Mouse (Mus musculus): Measurements from ENCODE around the gene Tbc1d12. TPM values are rescaled to one million over a fixed set of nuclear protein-coding genes. Genes with fewer than 3 reads are reported as not detected.

Gene Tbc1d12
- polyA plus RNA-seq (2014; fragmentation: Illumina TruSeq; extraction: RNeasy Lipid Tissue Mini Kit (QIAGEN cat#74804)), result 41.4 TPM

DNA sequence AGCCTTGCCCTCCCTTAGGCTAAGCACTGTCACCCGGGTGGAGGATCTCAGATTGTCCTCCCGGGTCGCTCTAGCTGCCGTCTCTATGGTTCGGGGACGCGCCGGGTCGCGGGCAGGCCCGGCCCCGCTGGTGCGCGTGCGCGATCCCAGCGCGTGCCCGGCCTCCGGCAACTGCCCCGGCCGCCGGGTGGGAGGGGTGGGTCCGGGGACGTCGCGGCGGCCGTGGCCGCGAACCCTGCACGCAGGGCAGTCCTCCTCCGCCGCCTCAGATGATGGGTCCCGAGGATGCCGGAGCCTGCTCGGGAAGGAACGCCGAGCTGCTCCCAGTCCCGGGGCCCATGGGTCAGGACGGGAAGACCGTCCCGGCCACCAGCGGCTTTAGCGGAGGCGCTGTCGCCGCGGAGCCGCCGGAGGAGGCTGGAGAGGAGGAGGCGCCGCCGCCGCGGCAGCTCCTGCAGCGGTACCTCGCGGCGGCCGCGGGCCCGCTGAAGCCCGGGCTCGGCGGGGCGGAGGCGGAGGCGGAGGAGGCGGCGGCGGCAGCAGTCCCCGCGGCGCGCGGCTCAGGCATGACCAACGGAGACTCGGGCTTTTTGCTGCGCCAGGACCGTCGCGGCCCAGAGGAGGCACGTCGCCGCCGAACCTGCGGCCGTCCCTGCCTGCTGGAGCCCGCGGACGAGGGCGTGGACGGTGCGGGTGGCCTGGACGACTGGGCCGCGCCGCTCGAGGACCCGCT lies at the start of gene Tbc1d12:
Gene Tbc1d12, plus strand, starts transcription at position 142 of the 733 bp plus-strand sequence.

DNA sequence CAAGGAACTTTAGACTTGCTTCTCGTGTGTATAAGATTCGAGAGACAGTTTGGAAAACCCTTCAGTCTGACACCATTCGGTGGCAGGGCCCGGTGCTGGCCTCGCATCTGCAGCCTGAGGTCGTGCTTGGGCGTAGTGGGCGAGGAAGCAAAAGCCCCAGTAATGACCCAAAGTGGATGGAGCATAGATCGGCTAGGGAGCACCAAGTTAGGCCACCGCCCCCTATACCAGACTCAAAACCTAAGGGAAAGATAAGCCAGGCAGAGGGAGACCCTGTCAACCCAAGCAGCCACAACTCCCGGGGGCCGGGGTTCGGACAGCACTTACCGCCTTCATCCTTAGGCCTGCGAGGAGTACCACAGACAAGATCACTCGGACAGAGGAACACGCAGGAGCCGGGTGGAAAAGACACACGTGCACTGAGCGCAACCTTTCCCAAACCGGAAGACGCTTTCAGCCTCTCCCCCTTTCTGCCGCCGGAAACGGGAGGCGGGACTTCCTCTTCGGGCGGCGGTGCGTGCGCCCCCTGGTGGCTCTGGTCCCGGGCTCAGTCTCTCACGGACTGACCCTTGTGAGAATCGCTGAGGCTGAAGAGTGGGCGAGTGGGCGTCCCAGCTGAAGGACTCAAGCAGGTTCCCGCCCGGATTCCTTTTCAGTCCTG lies 17.5 kb upstream of the Tbc1d12 start, which contains the start of gene Noc3l:
Gene Noc3l, minus strand, starts transcription at position 472 of the 661 bp plus-strand sequence.

DNA sequence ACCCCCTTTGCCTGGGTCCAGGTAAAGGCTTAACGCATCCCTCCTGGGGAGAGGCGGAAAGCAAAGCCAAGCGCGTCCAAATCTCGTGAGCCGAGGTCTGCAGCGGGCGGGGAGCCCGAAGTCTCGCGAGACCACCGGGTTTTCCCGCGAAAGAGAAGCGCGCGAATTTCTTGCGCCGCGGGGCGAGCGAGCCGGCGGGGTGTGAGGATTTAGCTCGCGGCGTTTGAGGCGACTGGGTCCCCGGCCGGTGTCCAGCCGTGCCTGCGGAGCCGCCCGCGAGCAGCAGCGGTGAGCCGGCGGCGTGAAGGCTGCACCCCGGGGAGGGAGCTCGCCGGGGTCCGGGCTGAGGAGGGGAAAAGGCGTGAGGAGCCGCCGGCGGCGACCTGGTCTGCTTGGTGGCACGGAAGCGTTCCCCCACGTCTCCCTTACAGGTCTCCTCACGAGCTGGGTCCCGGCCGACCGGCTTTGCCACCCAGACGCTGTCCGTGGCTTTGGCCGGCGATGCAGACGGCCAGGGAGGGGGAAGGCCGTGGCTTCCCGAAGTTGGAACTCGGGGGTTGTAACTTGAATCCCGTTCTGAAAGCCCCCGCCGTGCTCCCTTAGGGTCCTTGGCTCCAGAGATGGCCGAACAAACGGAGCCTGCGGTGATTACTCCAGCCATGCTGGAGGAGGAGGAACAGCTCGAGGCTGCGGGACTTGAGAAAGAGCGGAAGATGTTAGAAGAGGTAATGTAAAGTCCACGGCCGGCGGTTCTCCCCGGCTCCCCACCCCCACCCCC lies 94.6 kb downstream of the Tbc1d12 start, which contains the start of gene Hells:
Gene Hells, plus strand, starts transcription at position 128 of the 778 bp plus-strand sequence.

Other genes with a start within 250 kb of the Tbc1d12 start
- 28.3 TPM for gene Noc3l, start 17.3 kb upstream of the Tbc1d12 start, polyA plus RNA-seq (2014; fragmentation: Illumina TruSeq; extraction: RNeasy Lipid Tissue Mini Kit (QIAGEN cat#74804))
- 124 TPM for gene Hells, start 94.3 kb downstream of the Tbc1d12 start, polyA plus RNA-seq (2014; fragmentation: Illumina TruSeq; extraction: RNeasy Lipid Tissue Mini Kit (QIAGEN cat#74804))
- gene Cyp2c55, start 170.4 kb downstream of the Tbc1d12 start, polyA plus RNA-seq (2014; fragmentation: Illumina TruSeq; extraction: RNeasy Lipid Tissue Mini Kit (QIAGEN cat#74804)), result not detected
- not detected for gene Cyp2c65, start 224.4 kb downstream of the Tbc1d12 start, polyA plus RNA-seq (2014; fragmentation: Illumina TruSeq; extraction: RNeasy Lipid Tissue Mini Kit (QIAGEN cat#74804))